Mouse (Mus musculus) E14TG2a.4 (cell line): ENCODE data around the gene Gm17545.

Source experiments
- CTCF ChIP-seq: conservative IDR thresholded peaks from 2 replicates; pipeline ENCODE4 v1.5.1; 2014; ENCODE audit warnings: low read length
- POU5F1 ChIP-seq: IDR thresholded peaks from 2 replicates; pipeline ENCODE4 v1.6.1; 2014; ENCODE audit warnings: low read length, borderline replicate concordance

GRCm38 (mm10) chr9:22433221-22433620 is 20.9 kb upstream of the Gm17545 start:
- no peak for TF ChIP-seq CTCF
- no peak for TF ChIP-seq POU5F1
